Mouse (Mus musculus) heart, adult 2 months (tissue): Measurements from ENCODE around the gene Tead2.

ENCODE experiments used
- CTCF ChIP-seq: fragments of 200-600 bp; IDR thresholded peaks from 2 replicates; pipeline ENCODE4 v1.8.1; 2022; ENCODE audit warnings: antibody characterized with exemption, mild to moderate bottlenecking, moderate library complexity
- EP300 ChIP-seq: fragments of 200-500 bp; IDR thresholded peaks from 2 replicates; pipeline ENCODE4 v1.6.1; 2011; ENCODE audit warnings: low read depth, low read length, control low read depth; ENCODE audit not compliant: insufficient read depth
- POLR2A ChIP-seq: fragments of 200-500 bp; IDR thresholded peaks from 2 replicates; pipeline ENCODE4 v1.6.1; 2011; ENCODE audit warnings: mild to moderate bottlenecking, low read depth, low read length, control low read depth; ENCODE audit not compliant: insufficient read depth

DNA sequence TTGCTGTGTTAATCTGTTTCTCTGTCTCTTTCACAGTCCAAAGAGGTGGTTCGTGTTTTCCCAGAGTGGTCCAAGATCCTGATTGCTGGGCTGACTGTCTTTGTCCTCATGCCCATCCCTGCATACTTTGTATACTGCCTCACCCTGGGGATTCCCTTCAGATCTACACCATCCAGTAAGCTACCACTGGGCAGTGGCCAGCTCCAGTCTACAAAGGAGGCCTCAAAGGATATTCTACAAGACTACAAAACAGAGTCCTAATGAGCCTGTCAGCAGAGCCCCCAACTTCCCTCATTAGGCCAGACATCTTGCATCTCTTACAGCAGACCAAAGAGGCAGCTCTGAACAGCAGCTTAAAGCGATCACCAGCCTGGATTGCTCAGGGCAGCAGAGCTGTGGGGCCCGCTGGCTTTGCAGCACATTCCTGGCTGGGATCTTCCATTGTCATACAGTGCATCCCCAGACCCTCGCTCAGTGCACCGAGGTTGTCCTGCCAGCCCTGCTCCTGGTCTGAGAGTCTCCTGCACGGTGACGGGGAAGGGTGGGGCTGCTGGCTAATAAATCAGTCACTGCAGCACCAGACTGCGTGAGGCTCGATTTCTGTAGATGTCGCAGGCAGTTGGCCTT is 57.3 kb downstream of the Tead2 start:
- TF ChIP-seq EP300 (no peak), CTCF (no peak), POLR2A (no peak)
